Mouse (Mus musculus): Measurements from ENCODE around the gene Qrfpr.

Qrfpr gene

DNA sequence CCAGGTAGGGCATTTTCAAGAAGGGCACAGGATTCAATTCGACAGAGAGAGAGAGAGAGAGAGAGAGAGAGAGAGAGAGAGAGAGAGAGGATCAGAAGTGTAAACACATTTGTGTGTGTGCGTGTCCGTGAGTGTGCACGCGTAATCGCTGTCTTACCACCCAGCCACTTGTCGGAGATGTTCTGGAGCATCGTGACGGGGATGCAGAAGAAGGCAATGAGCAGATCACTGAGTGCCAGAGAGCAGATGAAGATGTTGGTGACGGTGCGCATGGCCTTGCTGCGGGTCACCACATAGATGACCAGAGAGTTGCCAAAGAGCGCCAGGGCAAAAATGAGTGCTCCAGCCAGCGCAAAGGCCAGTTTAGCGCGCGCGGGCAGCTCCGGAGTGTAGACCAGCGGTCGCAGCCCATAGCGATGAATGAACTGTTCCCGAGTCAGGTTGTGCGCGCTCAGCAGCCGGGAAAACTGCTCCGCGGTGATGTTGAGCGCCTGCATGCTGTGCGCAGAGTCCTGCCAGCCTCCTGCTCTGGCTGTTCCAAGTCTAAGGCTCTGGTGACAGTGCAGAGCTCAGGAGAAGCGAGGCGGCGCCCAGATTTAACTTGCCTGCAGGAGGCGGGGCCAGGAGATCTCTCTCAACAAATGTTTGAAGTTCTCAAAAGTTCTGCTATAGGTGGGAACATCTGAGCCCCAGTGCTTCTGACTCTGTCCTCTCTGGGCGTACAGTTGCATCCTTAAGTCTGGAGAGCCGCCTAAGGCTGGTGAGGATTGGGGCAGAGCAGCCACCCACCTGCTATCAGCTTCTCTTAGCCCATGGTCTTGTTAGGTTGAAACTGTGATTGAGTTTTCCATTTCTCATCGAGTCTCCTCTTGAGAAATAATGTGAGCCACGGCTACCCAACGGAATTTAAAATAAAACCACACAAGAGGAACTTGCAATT is at the start of gene Qrfpr:
Gene Qrfpr, minus strand, starts transcription at position 571 of the 940 bp plus-strand sequence.
- no peak for DNase-seq (ENCODE audit: low spot score in 2 of 2)

DNA sequence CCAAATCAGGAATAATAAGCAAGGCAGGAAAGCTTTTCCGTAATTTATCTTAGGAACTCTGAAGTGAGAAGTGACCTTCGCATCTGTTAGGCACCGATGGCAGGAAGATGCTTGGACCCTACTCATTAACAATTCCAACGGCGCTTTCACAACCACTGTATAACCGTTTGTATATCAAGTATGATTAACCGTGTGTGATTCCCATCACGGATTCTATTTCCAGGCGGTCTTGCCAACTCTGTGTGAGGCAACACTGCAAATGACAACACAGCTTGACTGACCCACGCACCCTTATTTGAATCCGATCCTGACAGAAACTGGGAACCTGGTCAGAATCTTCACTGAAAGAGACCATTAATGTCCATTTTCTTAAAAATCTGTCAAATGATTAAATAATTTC is 41.8 kb upstream of the Qrfpr start:
- DNase-seq (ENCODE audit: low spot score in 2 of 2) = no peak

DNA sequence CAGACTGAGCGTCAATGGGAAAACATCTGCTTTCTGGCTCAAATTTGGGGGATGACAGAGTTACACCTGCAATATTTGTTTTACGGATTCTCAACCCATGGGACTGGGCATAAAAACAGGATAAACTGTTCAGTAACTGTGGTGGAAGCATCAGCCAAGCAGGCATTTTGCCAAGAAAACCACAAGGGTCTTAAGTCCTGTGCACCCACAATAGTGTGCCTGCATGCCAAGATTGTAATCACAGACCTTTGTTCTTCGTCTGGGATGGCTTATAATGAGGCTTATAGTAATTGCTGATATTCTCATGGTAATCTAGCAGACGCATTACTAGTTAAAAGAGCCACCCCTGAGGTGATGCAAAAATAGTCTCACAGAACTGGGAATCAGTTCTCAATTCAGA is 41.2 kb upstream of the Qrfpr start:
- DNase-seq (ENCODE audit: low spot score in 2 of 2) = no peak

DNA sequence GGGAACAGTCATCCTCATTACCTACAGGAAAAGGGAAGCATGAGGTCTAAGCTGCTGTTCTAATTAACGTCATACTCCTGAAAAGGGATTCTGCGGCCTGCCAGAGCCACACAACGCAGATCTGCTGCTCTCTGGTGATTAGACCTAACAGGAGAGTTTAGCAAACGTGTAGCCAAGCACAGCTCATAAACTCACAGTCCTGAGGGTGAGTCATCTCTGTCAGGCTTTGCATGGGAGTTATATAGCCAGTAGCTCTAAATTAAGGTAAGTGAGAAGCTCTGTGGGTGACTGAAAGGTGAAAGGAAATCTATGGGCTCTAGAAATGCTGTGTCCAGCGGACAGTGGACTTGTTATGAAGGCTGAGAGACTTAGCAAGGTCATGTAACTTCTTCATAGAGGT is 28.5 kb upstream of the Qrfpr start:
- DNase-seq (ENCODE audit: low spot score in 2 of 2) = no peak

DNA sequence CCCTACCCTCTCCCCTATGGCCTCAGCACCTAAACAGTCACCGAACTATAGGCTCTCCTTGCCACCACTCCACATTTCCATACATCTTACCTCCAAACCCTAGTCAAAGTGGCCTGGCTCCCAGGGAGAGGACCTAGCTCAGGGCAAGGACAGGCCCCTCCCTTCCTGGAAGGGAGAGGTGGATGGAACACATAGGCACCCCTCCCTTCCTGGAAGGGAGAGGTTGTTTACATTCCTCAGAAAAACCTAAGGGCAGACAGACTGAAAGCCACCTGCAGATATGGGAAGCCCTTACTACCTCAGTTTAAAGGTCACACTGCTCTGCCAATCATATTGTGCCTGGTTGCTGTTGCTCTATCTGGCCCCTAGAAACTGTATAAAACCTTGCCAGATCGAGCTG is 26.3 kb upstream of the Qrfpr start:
- DNase-seq (ENCODE audit: low spot score in 2 of 2) = no peak

DNA sequence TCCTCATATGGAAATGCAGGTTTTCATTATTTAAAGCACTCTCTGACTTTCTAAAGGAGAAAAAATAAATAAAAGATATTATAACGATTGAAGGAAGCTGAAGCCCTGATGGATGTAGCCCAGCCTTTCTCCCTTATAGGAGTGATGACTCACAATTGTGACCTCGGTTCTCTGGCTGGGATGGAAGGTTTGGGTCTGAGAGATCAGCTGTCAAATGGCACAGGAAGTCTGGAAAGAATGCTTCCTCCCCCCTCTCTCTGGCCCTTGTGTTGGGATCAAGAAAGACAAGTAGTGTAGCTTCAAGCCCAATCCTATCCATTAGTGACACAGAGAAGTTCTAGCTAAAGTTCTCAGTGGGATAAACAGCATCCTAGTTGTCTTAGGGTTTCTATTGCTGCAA is 7.8 kb upstream of the Qrfpr start:
- DNase-seq (ENCODE audit: low spot score in 2 of 2) = no peak

DNA sequence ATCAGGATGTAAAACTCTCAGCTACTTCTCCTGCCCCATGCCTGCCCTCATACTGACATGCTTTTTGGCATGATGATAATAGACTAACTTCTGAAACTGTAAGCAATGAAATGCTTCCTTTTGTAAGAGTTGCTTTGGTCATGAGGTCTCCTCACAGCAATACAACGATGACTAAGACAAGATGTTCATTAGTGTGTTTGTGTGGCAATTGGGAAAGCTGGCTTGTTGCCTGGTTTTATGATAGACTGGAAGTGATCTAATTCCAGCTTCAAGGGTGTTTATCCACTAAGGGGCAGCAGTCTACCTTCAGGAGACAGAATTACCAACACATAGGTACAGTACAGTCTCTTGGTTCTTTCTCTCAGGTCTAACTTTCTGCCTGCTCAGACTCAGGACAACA is 5.1 kb upstream of the Qrfpr start:
- no peak for DNase-seq (ENCODE audit: low spot score in 2 of 2)

DNA sequence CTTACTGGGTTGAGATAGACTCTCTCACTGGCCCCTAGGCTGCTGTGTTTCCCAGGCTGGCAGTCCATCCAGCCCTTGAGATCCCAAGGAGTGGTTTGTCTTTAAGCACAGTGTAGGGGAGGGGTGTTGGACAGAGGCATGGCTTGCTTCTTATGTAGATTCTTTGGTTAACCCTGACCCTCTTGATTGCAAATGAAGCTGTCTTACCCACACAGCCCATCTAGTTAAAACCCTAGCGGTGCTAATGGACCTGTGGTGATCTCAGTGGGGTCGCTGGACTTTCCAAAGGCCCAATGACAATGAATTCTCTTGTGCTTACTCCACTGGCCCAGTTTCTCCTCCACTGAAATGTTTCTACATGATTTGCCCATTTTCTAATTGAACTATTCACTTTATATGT is 1.2 kb upstream of the Qrfpr start:
- no peak for DNase-seq (ENCODE audit: low spot score in 2 of 2)

DNA sequence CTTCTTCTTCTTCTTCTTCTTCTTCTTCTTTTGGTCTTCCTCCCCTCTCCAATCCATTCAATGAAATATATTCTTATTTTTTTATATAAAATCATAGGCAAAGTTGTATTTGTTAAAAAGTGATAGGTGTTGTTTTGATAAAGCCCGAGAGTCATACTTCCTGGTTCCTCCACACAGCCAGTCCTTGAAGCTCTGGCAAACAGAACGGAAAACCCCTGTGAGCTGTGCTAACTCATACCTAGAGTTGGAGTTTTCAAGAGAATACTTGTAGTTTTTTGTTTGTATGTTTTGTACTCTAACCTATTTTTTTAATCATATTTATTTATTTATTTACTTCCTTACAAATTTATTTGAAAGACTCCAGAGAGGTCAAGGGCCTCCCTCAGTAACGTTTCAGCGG is 9.4 kb downstream of the Qrfpr start:
- DNase-seq (ENCODE audit: low spot score in 2 of 2) = no peak

DNA sequence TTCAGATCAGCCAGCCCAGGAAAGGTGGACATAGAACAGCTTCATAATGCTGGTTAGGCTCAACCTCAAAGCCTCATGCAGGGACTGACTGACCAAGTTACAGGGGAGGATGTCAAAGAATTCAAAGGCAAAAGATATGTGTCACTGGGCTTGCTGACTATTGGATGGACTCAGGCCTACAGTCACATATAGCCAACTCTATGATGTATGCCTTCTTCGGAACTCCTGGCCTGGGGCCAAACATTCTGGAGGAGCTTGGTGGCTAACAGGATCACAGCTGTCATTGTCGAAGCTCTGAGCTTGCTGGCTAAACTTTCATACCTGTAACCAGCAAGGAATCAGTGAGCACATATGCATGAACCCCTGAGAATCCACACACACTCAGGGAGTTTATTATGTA is 11.2 kb downstream of the Qrfpr start:
- DNase-seq (ENCODE audit: low spot score in 2 of 2) = no peak

DNA sequence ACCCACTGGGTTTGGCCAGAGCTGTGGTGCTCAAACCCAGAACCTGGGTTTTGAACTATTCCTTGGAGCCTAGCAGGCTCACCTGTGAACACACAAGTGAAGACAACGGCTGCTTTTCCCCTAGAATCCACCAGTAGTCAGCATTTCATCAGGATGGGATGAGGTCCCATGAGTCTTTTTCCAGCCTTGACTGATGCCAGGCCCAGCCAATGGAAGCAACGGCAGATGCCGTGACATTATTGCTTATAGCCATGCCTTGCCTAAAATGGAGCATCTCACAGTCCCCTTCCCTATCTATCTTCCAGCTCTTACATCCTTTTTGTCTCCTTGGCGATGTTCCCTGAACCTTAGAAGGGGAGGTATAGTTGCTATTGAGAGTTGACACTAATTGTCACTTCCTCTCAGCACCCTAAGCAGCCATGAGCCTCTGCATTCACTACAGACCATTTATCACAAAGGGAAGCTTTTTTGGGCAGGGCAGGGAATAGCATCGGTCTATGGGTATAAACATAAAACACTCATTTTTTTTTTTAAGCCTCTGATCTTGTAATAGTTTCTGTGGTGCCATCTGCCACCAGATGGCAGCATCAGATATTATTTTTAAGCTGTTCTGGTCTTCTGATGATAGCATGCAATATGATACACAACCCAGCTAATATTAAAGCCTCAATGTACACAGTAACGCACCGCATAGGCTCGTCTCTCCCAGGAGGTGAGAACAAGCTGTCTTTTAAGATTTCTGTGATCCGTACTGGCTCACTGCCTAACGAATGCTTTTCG is 12.1 kb downstream of the Qrfpr start:
- no peak for DNase-seq (ENCODE audit: low spot score in 2 of 2)

DNA sequence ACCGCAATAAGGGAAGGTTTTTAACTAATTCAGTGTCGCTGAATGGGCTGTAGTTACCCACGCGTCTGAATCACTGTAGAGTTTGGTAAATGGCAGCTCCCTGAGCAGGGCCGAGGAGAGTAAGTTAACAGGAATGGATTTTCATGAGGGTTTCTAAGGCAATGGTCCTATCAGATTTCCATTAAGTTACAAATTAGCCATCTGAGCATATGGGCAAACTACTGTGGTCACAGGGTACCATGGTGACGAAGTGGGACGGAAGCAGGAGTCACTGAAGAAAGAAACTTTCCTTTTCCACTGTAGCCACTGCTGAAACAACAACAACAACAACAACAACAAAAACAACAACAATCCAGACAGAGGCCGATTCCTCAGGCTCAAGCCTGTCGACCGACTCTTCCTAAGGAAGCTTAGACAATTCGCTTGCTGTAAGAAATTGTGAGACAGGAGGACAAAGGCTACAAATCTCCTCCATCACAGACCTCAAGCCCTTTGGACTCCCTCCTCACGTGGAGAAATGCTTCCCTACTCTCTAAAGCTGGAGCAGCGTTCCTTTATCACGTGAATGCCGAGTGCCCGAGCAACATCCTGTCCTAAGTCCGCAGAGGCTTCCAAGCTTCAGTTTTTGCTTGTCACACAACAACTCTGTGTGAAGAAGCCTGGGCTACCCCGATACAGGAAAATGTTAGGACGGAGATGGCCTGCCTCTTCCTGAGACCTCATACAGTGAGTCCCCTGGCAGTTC is 14.4 kb downstream of the Qrfpr start:
- no peak for DNase-seq (ENCODE audit: low spot score in 2 of 2)

DNA sequence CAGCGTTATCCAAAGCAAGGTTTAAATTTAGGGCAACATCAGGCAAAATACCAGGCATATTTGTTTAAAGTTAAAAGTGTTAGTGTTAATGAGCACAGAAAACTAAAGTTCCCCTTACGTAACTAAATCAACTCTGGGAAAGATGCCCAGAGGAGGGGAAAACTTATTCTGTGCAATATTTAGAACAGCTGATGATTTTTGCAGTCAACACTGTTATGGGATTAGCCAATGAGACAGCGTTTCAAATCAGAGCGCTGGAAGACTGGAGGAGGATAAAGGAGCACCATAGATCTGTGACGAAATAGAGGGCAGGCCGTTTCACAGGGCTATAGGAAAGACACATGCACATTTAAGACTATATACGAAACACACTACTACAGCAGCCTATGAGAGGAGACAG is 19.2 kb downstream of the Qrfpr start:
- DNase-seq (ENCODE audit: low spot score in 2 of 2) = no peak

DNA sequence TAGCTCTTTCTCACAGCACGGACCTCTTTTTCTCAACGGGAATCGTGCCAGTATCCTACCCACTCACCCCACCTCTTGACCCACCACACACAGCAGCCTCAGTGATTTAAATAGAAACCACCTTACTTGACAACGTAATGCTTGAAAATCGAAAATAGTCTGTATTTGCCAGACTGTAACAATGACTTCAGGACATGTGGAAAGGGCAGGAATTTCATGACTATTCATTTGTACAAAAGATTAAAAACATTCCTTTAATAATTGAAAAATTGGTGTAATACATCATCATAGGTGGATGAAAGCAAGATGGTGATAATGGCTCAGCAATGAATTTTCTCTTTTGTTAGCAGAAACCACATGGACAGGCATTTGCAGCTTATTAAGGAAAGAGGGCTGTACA is 21.0 kb downstream of the Qrfpr start:
- DNase-seq (ENCODE audit: low spot score in 2 of 2) = no peak

DNA sequence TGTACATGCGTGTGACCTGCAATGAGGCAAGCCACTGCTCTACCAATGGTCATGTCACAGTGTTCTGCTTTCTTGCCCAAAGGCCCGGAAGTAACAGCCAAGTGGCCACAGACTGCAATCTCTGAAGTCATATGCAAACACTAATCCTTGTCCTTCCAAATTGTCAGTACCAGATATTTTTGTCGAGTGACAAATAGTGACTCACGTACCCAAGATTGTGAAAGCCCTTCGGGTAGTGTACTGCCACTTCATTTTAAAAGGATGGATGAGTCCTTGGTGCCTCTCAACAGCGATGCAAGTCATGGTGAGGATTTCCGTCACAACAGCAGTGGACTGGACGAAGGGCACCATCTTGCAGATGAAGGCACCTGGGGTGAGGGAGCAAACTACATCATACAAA is 32.9 kb downstream of the Qrfpr start:
- no peak for DNase-seq (ENCODE audit: low spot score in 2 of 2)

DNA sequence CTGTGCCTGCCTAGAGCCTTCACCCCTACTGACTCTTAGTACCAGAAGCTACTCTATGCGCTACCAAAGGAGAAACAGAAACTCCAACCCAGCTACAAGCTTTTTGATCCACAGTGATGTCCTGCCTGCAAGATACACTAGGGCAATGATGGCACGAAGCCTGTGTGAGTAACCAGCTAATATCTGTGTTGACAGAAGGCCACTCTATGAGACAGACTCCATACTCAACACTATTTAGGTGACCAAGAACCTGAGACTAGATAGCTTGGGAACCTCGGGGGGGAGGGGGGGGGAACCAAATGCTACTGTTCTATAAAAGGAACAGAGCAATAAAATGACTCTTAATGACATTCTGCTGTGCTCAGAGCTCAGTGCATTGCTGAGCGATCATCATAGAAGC is 35.6 kb downstream of the Qrfpr start:
- DNase-seq (ENCODE audit: low spot score in 2 of 2) = no peak

DNA sequence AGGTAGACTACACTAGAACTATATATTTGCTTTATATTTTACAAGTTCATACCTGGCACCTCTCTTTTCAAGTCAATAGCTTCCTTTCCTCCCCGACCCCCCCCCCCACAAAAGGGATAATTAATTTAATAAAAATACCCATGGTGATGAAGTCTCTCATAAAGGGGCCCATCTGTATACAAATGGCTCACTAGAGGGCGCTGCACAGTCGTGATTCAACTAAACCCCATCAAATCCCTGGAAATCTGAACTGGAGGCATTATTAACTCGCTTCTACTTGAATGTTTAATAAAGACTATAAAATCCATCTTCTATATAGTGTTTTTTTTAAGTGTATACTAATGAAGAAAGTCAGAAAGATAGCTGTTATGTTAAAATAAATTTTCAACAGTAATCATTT is 40.6 kb downstream of the Qrfpr start:
- DNase-seq (ENCODE audit: low spot score in 2 of 2) = peak in 1 of 2 experiments; percentile 32

DNA sequence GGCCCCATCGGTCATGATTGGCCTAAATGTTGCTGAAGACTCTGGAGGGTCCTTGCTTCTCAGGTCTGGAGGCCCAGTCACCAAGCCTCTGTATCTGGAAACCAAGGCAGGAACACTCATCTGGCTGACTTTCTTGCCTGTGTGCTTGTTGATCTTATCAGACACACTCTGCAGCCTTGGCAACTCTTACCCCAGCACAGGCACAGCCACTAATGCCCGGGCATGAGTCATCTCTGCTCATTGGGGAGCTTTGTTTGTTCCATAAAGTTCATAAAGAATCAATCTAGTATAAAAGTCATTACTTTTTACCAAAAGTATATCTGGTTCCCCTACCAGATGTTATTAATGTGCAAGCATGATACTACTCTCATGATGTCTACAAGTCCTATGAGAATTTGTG is 48.4 kb downstream of the Qrfpr start:
- DNase-seq (ENCODE audit: low spot score in 2 of 2) = no peak

DNA sequence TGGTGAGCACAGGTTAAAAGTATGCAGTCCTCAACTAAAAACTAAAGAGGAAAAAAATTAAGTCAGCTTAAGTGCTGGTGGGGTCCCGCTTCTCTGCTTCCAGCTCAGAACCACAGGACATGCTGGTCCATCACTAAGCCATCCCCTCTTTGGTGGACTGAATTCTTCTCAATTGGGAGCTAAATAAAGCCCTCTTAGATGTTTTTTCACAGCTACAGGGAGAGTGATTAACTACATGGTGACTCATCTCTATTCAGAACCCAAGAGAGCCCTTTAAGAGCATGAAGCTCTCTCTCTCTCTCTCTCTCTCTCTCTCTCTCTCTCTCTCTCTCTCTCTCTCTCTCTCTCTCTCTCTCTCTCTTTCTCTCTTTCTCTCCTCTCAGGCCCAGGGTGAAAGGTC is 50.8 kb downstream of the Qrfpr start:
- no peak for DNase-seq (ENCODE audit: low spot score in 2 of 2)

DNA sequence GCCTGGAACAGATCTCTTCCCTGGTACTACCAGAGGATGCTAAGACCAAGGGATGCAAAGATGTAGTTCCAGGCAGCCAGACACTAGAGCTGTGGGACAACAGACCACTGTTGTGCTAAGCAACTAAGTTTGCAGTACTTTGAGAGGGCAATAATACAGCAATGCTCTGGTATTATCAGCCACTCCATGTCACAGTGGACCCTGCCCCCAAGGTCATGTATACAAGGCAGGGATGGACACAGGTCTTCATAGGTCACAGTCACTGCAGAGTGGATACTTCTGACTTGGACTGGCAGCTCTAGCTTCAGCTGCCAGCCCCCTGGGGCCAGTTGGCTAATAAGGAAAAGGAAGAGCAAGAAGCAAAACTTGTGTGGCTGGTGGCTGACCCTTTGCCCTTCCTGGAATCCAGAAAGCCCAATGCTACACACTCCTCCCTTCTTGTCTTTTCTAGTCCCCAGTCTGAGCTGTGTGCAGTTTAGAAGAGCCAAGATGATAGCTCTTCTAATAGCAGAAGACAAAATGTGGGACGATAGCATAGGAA is 51.4 kb downstream of the Qrfpr start:
- no peak for DNase-seq (ENCODE audit: low spot score in 2 of 2)

DNA sequence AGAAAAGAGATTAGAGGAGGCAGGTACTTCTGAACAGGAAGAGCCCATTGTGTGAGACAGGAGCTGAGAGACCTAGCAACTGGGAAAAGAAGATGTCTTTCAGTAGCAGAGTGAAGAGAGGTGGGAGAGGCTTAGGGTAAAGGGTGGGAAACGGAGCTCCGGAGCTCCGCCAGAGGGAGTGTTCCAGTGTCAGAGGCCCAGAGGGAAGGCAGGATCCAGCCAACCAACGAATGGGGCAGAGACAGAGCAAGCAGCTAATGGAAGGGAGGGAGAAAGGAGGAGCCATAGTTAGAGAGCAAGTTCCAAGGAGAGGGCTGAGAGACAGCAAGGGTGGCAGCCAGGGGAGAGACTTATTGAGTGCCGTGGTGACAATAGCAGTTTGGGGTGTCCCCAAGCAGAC is 66.8 kb downstream of the Qrfpr start:
- no peak for DNase-seq (ENCODE audit: low spot score in 2 of 2)

Data from spleen, postnatal 10 days (tissue).